Mouse (Mus musculus): ENCODE data around the gene Emc8. TPM values are rescaled to one million over a fixed set of nuclear protein-coding genes. Genes with fewer than 3 reads are reported as not detected.

Emc8 gene
- polyA plus RNA-seq, 1 experiment from 2014 or later, result 164 TPM

- no peak overlapping the region; the same call in 1 of the 2 replicates for H3K4me2 ChIP-seq (ENCODE audit: low read depth, low read length)
- H3K36me3 ChIP-seq (ENCODE audit: control insufficient read depth, insufficient read depth), result peaks cover 13% of the 10 kb centered on the region
- no peak for ATAC-seq (replicated peaks; ENCODE audit: extremely low read depth, insufficient read depth, low FRiP score)
- H3K9ac ChIP-seq (ENCODE audit: low read length), result no peak overlapping the region
- 78% methylated on average over 3 of the region's 3 CpGs for WGBS
- H3K4me3 ChIP-seq (ENCODE audit: low read length), result no peak overlapping the region
- no peaks in the 10 kb centered on the region for H3K27me3 ChIP-seq (ENCODE audit: control insufficient read depth, insufficient read depth, low read length)
- H3K4me1 ChIP-seq (ENCODE audit: control insufficient read depth, insufficient read depth, low read length), result peaks cover 45% of the 10 kb centered on the region
- no peak overlapping the region for H3K27ac ChIP-seq (ENCODE audit: low read length)
- H3K9me3 ChIP-seq (replicated peaks; ENCODE audit: control insufficient read depth, low read length), result no peaks in the 10 kb centered on the region
These were observed 2.5 kb downstream of the Emc8 start for GRCm38 (mm10) chr8:120665726-120666455.

- Histone ChIP-seq H3K27ac (ENCODE audit: low read length) (no peak overlapping the region), H3K27me3 (ENCODE audit: control insufficient read depth, insufficient read depth, low read length) (no peaks in the 10 kb centered on the region), H3K9ac (ENCODE audit: low read length) (peak overlapping the region; percentile 5; the same call in 1 of the 2 replicates), H3K36me3 (ENCODE audit: control insufficient read depth, insufficient read depth) (no peaks in the 10 kb centered on the region), H3K4me2 (ENCODE audit: low read depth, low read length) (no peak overlapping the region), H3K4me3 (ENCODE audit: low read length) (no peak overlapping the region), H3K9me3 (replicated peaks; ENCODE audit: control insufficient read depth, low read length) (no peaks in the 10 kb centered on the region), H3K4me1 (ENCODE audit: control insufficient read depth, insufficient read depth, low read length) (peaks cover 36% of the 10 kb centered on the region)
- 76% methylated on average over 6 of the region's 6 CpGs for WGBS
- ATAC-seq (replicated peaks; ENCODE audit: extremely low read depth, insufficient read depth, low FRiP score), result no peak
These were observed 3.8 kb downstream of the Emc8 start for GRCm38 (mm10) chr8:120664566-120664965.

DNA sequence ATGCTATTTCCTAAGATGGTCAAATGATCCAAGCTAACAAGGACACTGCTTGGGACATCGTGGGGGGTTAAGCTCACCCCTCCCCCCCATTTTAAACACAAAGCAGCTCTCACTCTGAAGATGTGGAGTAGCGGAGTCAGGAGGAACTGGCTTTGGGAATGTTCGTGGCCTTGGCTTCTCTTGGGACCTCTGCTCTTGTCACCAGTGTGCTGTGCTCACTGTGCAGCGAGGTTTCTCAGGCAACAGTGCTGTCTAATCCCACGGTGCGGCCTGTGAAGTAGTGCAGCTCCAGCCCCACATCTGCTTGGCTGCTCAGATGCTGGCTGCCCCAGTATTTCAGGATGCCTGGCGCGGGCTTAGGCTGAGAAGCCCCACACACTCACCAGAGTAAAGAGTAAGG lies 11.0 kb downstream of the Emc8 start:
- H3K36me3 ChIP-seq (ENCODE audit: control insufficient read depth, insufficient read depth), result peaks cover 33% of the 10 kb centered on the region
- 82% methylated on average over 8 of the region's 8 CpGs for WGBS
- H3K27me3 ChIP-seq (ENCODE audit: control insufficient read depth, insufficient read depth, low read length), result no peaks in the 10 kb centered on the region
- H3K4me3 ChIP-seq (ENCODE audit: low read length), result no peak overlapping the region
- no peaks in the 10 kb centered on the region for H3K9me3 ChIP-seq (replicated peaks; ENCODE audit: control insufficient read depth, low read length)
- H3K4me2 ChIP-seq (ENCODE audit: low read depth, low read length), result no peak overlapping the region
- no peak for ATAC-seq (replicated peaks; ENCODE audit: extremely low read depth, insufficient read depth, low FRiP score)
- H3K9ac ChIP-seq (ENCODE audit: low read length), result no peak overlapping the region
- H3K4me1 ChIP-seq (ENCODE audit: control insufficient read depth, insufficient read depth, low read length), result 0 out of 2 replicates have a peak, but pooled peaks cover 2% of the 10 kb centered on the region
- H3K27ac ChIP-seq (ENCODE audit: low read length), result no peak overlapping the region

- 0 out of 2 replicates have a peak, but pooled peaks cover 2% of the 10 kb centered on the region for H3K4me1 ChIP-seq (ENCODE audit: control insufficient read depth, insufficient read depth, low read length)
- no peak overlapping the region for H3K27ac ChIP-seq (ENCODE audit: low read length)
- peaks cover 33% of the 10 kb centered on the region for H3K36me3 ChIP-seq (ENCODE audit: control insufficient read depth, insufficient read depth)
- WGBS, result 92% methylated on average over 7 of the region's 7 CpGs
- no peaks in the 10 kb centered on the region for H3K27me3 ChIP-seq (ENCODE audit: control insufficient read depth, insufficient read depth, low read length)
- no peak overlapping the region for H3K9ac ChIP-seq (ENCODE audit: low read length)
- H3K4me3 ChIP-seq (ENCODE audit: low read length), result no peak overlapping the region
- no peak for ATAC-seq (replicated peaks; ENCODE audit: extremely low read depth, insufficient read depth, low FRiP score)
- no peak overlapping the region for H3K4me2 ChIP-seq (ENCODE audit: low read depth, low read length)
- no peaks in the 10 kb centered on the region for H3K9me3 ChIP-seq (replicated peaks; ENCODE audit: control insufficient read depth, low read length)
These were observed 11.9 kb downstream of the Emc8 start for GRCm38 (mm10) chr8:120656322-120657052.

DNA sequence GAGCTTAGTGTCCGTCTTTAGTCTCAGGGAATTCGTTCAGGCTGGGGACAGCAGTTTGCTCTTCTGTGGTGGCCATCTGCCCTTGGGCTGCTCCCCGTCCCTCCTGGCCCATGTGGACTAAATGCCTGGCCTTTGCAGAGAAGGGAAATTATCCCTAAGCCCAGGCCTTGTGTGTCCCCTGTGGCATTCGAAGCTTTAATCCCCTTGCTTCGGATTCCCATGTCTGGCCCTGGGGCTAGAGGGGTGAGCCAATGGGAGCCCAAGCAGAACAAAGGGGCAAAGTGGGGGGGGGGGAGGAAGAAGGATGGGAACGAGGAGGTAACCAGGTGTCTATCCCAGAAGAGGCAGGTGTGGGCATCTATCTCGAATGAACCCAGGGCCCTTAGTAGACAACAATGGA lies 20.8 kb downstream of the Emc8 start, which contains the start of gene 1190005I06Rik:
TSS of gene 1190005I06Rik (minus strand) at position 101 of the 400 bp plus-strand sequence.
- 59% methylated on average over 7 of the region's 7 CpGs for WGBS
- ATAC-seq (replicated peaks; ENCODE audit: extremely low read depth, insufficient read depth, low FRiP score), result no peak
- H3K36me3 ChIP-seq (ENCODE audit: control insufficient read depth, insufficient read depth), result no peaks in the 10 kb centered on the region
- H3K27me3 ChIP-seq (ENCODE audit: control insufficient read depth, insufficient read depth, low read length), result no peaks in the 10 kb centered on the region
- peaks cover 10% of the 10 kb centered on the region for H3K4me1 ChIP-seq (ENCODE audit: control insufficient read depth, insufficient read depth, low read length)
- no peak within 1 kb of the TSS for H3K9ac ChIP-seq (ENCODE audit: low read length)
- H3K4me2 ChIP-seq (ENCODE audit: low read depth, low read length), result no peak within 1 kb of the TSS
- H3K9me3 ChIP-seq (replicated peaks; ENCODE audit: control insufficient read depth, low read length), result no peaks in the 10 kb centered on the region
- no peak within 1 kb of the TSS for H3K27ac ChIP-seq (ENCODE audit: low read length)
- H3K4me3 ChIP-seq (ENCODE audit: low read length), result no peak within 1 kb of the TSS

GRCm38 (mm10) chr8:120644663-120645062 lies 23.7 kb downstream of the Emc8 start:
- peak overlapping the region; percentile 19 for H3K27ac ChIP-seq (ENCODE audit: low read length)
- no peak overlapping the region for H3K9ac ChIP-seq (ENCODE audit: low read length)
- no peak overlapping the region for H3K4me3 ChIP-seq (ENCODE audit: low read length)
- H3K4me1 ChIP-seq (ENCODE audit: control insufficient read depth, insufficient read depth, low read length), result 0 out of 2 replicates have a peak, but pooled peaks cover 7% of the 10 kb centered on the region
- peak; percentile 59 for ATAC-seq (replicated peaks; ENCODE audit: extremely low read depth, insufficient read depth, low FRiP score)
- H3K27me3 ChIP-seq (ENCODE audit: control insufficient read depth, insufficient read depth, low read length), result no peaks in the 10 kb centered on the region
- H3K9me3 ChIP-seq (replicated peaks; ENCODE audit: control insufficient read depth, low read length), result no peaks in the 10 kb centered on the region
- no peak overlapping the region for H3K4me2 ChIP-seq (ENCODE audit: low read depth, low read length)
- WGBS, result 47% methylated on average over 7 of the region's 7 CpGs
- no peaks in the 10 kb centered on the region for H3K36me3 ChIP-seq (ENCODE audit: control insufficient read depth, insufficient read depth)

GRCm38 (mm10) chr8:120642031-120642662 lies 26.2 kb downstream of the Emc8 start:
- Histone ChIP-seq H3K27me3 (ENCODE audit: control insufficient read depth, insufficient read depth, low read length) (no peaks in the 10 kb centered on the region), H3K27ac (ENCODE audit: low read length) (no peak overlapping the region), H3K9ac (ENCODE audit: low read length) (no peak overlapping the region), H3K4me1 (ENCODE audit: control insufficient read depth, insufficient read depth, low read length) (0 out of 2 replicates have a peak, but pooled peaks cover 7% of the 10 kb centered on the region), H3K9me3 (replicated peaks; ENCODE audit: control insufficient read depth, low read length) (no peaks in the 10 kb centered on the region), H3K36me3 (ENCODE audit: control insufficient read depth, insufficient read depth) (no peaks in the 10 kb centered on the region), H3K4me3 (ENCODE audit: low read length) (no peak overlapping the region), H3K4me2 (ENCODE audit: low read depth, low read length) (no peak overlapping the region)
- no peak for ATAC-seq (replicated peaks; ENCODE audit: extremely low read depth, insufficient read depth, low FRiP score)
- 73% methylated on average over 10 of the region's 10 CpGs for WGBS

GRCm38 (mm10) chr8:120641245-120641644 lies 27.1 kb downstream of the Emc8 start:
- H3K9me3 ChIP-seq (replicated peaks; ENCODE audit: control insufficient read depth, low read length), result no peaks in the 10 kb centered on the region

More at GRCm38 (mm10) chr8:120641245-120641644, 27.1 kb downstream of the Emc8 start:
- no peak overlapping the region for H3K27ac ChIP-seq (ENCODE audit: low read length)
- H3K4me3 ChIP-seq (ENCODE audit: low read length), result no peak overlapping the region
- 27% methylated on average over 8 of the region's 8 CpGs for WGBS
- no peak overlapping the region for H3K4me2 ChIP-seq (ENCODE audit: low read depth, low read length)
- H3K4me1 ChIP-seq (ENCODE audit: control insufficient read depth, insufficient read depth, low read length), result 0 out of 2 replicates have a peak, but pooled peaks cover 7% of the 10 kb centered on the region
- H3K9ac ChIP-seq (ENCODE audit: low read length), result no peak overlapping the region
- no peaks in the 10 kb centered on the region for H3K27me3 ChIP-seq (ENCODE audit: control insufficient read depth, insufficient read depth, low read length)
- ATAC-seq (replicated peaks; ENCODE audit: extremely low read depth, insufficient read depth, low FRiP score), result no peak
- no peaks in the 10 kb centered on the region for H3K36me3 ChIP-seq (ENCODE audit: control insufficient read depth, insufficient read depth)

All from heart, embryonic 16.5 days (tissue).